Mouse (Mus musculus): ENCODE measurements around the gene Dpp6. TPM values are rescaled to one million over a fixed set of nuclear protein-coding genes. Genes with fewer than 3 reads are reported as not detected.

The Dpp6 gene
- polyA plus RNA-seq, 1 experiment from 2014 or later, result 0.06 TPM

DNA sequence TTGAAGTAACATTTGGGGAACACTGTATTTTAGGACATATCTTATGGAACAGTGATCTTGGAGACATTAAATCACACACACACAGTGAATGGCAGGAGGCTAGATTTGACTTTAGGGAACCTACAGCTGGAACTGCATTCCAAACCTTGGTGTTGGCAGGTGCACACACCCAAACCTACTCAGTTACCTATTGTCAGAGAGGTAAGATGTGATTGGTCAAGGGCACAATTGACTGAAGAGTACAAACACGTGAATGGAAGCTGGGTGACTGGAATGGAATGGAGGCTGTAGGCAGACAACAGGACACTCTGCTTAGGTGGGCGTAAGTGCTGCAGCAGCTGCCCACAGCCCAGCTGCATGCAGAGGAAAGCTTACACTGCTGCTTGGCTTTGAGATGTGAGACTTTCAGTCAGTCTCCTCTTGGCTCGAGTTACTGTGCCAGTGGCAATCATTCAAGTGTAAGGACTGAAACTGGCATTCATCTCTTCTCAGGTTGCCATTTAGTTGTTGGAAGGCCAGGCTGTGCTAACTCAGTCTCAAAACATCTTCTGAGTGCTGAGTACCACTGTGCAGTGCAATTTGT is 507.4 kb downstream of the Dpp6 start:
- Histone ChIP-seq H3K27me3 (ENCODE audit: insufficient read depth, low read length) (no peaks in the 10 kb centered on the region), H3K9me3 (ENCODE audit: low read length) (no peaks in the 10 kb centered on the region), H3K4me3 (ENCODE audit: low read depth, low read length) (no peak overlapping the region), H3K4me1 (ENCODE audit: insufficient read depth) (no peaks in the 10 kb centered on the region), H3K27ac (ENCODE audit: low read depth) (no peak overlapping the region), H3K9ac (replicated peaks) (no peak overlapping the region), H3K4me2 (ENCODE audit: low read depth, low read length) (no peak overlapping the region), H3K36me3 (replicated peaks; ENCODE audit: insufficient read depth, low read length) (no peaks in the 10 kb centered on the region)
- no peak for TF ChIP-seq CTCF (IDR thresholded peaks at IDR 0.05; ENCODE audit: low read depth)
- TF ChIP-seq EP300 (IDR thresholded peaks at IDR 0.05; ENCODE audit: low read depth), result no peak
- ATAC-seq, result no peak
- 34% methylated on average over 3 of the region's 3 CpGs for WGBS (ENCODE audit: insufficient replicate concordance)
- DNase-seq, result no peak

DNA sequence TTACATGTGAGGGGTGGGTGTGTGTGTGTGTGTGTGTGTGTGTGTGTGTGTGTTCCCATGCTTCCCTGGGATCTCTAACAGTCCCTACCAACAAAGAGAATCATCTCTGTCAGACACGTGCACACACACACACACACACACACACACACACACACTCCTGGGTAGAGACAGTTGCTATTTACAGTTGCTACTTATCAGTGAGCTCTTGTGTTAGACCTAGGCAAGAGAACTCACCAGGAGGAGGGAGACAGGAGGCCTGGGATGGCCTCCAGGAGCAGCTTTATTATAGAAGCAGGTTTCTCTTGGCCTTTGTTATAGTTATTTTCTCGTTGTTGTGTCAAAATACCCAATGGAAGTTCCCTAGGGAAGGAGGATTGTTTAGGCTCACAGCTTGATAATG is 519.7 kb downstream of the Dpp6 start:
- Histone ChIP-seq H3K9me3 (ENCODE audit: low read length) (no peaks in the 10 kb centered on the region), H3K4me1 (ENCODE audit: insufficient read depth) (no peaks in the 10 kb centered on the region), H3K4me2 (ENCODE audit: low read depth, low read length) (no peak overlapping the region), H3K4me3 (ENCODE audit: low read depth, low read length) (no peak overlapping the region), H3K36me3 (replicated peaks; ENCODE audit: insufficient read depth, low read length) (no peaks in the 10 kb centered on the region), H3K27ac (ENCODE audit: low read depth) (no peak overlapping the region), H3K27me3 (ENCODE audit: insufficient read depth, low read length) (no peaks in the 10 kb centered on the region), H3K9ac (replicated peaks) (no peak overlapping the region)
- no peak for ATAC-seq
- DNase-seq, result no peak
- 69% methylated on average over 2 of the region's 2 CpGs for WGBS (ENCODE audit: insufficient replicate concordance)
- TF ChIP-seq EP300 (IDR thresholded peaks at IDR 0.05; ENCODE audit: low read depth) (no peak), CTCF (IDR thresholded peaks at IDR 0.05; ENCODE audit: low read depth) (no peak)

DNA sequence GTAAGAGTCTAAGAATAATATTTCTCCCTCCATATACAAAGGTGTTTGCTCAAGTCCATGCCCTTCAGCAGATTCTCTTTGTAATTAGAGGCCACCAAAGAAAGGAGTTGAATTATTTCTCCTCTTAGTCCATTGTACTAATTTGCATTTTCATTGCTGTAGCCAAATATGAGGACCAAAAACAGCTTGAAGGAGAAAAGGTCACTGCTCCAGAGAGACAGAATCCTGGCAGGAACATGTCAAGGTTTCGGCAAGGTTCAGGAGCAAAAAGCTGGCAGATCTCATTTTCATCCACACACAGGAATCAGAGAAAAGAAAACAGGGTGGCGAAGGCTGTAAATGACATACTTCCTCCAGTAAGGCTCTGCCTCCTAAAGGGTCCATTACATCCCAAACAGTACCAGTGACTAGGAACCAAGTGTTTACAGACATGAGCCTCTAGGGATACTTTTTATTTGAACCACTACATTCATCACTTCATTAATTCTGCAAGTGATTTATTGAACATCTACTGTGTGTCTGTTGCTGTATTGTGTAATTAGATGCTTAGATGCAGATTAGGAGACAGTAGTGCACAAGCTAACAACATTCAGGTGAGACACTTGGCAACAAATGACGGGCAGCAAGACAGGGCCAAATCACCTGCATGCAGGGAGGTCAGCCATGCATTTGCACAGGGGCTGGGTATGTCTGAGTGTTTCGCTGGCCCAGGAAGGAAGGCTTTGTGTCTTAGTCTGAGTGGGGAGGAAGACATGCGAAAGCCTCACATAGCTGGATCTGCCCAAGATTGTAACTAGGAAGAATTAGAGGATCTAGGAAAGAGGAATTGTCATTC is 522.4 kb downstream of the Dpp6 start:
- TF ChIP-seq EP300 (IDR thresholded peaks at IDR 0.05; ENCODE audit: low read depth) (no peak), CTCF (IDR thresholded peaks at IDR 0.05; ENCODE audit: low read depth) (no peak)
- Histone ChIP-seq H3K4me1 (ENCODE audit: insufficient read depth) (no peaks in the 10 kb centered on the region), H3K27ac (ENCODE audit: low read depth) (no peak overlapping the region), H3K27me3 (ENCODE audit: insufficient read depth, low read length) (no peaks in the 10 kb centered on the region), H3K9me3 (ENCODE audit: low read length) (no peaks in the 10 kb centered on the region), H3K4me2 (ENCODE audit: low read depth, low read length) (no peak overlapping the region), H3K36me3 (replicated peaks; ENCODE audit: insufficient read depth, low read length) (no peaks in the 10 kb centered on the region), H3K4me3 (ENCODE audit: low read depth, low read length) (no peak overlapping the region), H3K9ac (replicated peaks) (no peak overlapping the region)
- 73% methylated on average over 5 of the region's 5 CpGs for WGBS (ENCODE audit: insufficient replicate concordance)
- ATAC-seq (no peak), DNase-seq (no peak)

DNA sequence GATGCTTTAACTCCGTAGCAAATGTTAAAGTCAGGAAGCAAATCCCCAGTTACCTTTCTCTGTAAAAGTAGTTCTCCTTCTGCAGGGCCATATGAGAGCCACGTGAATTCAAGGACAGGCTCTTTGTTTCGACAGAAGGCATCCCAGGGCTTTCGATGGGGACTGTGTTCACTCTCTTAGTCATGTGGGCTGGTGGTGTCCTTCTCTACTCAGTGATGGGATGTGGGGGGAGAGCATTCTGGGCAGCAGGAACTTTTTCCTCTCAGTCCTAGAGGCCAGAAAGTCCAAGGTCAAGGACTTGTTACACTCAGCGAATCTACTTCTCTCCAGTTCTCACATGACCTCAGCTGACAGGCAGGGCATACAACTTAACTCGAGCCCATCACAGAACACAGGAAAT is 525.3 kb downstream of the Dpp6 start:
- ATAC-seq (no peak), DNase-seq (no peak)
- Histone ChIP-seq H3K36me3 (replicated peaks; ENCODE audit: insufficient read depth, low read length) (no peaks in the 10 kb centered on the region), H3K4me2 (ENCODE audit: low read depth, low read length) (no peak overlapping the region), H3K27me3 (ENCODE audit: insufficient read depth, low read length) (no peaks in the 10 kb centered on the region), H3K4me1 (ENCODE audit: insufficient read depth) (no peaks in the 10 kb centered on the region), H3K9ac (replicated peaks) (no peak overlapping the region), H3K27ac (ENCODE audit: low read depth) (no peak overlapping the region), H3K9me3 (ENCODE audit: low read length) (no peaks in the 10 kb centered on the region), H3K4me3 (ENCODE audit: low read depth, low read length) (no peak overlapping the region)
- 54% methylated on average over 6 of the region's 6 CpGs for WGBS (ENCODE audit: insufficient replicate concordance)
- no peak for TF ChIP-seq CTCF (IDR thresholded peaks at IDR 0.05; ENCODE audit: low read depth)
- TF ChIP-seq EP300 (IDR thresholded peaks at IDR 0.05; ENCODE audit: low read depth), result no peak

DNA sequence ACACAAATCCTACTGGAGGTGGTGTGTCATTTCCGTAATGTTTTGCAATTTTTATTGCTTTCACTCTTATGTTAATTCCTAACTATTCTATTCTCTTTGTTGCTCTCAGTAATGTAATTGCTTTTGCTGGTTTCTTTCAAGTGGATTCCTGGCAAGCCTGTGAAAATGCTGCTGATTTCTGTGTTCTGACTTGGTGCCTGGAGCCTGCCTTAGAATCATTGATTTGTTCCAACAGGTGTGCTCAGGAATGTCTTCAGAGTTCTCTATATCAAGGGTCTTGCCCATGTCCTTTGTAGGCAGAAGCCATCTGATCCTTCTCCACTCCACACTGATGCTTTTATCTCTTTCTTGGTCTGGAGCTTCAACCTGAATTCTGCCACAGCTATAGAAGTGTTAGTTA is 526.6 kb downstream of the Dpp6 start:
- Histone ChIP-seq H3K36me3 (replicated peaks; ENCODE audit: insufficient read depth, low read length) (no peaks in the 10 kb centered on the region), H3K4me3 (ENCODE audit: low read depth, low read length) (no peak overlapping the region), H3K4me2 (ENCODE audit: low read depth, low read length) (no peak overlapping the region), H3K27ac (ENCODE audit: low read depth) (no peak overlapping the region), H3K9ac (replicated peaks) (no peak overlapping the region), H3K4me1 (ENCODE audit: insufficient read depth) (no peaks in the 10 kb centered on the region), H3K27me3 (ENCODE audit: insufficient read depth, low read length) (no peaks in the 10 kb centered on the region), H3K9me3 (ENCODE audit: low read length) (no peaks in the 10 kb centered on the region)
- ATAC-seq, result no peak
- 63% methylated on average over 1 of the region's 1 CpGs for WGBS (ENCODE audit: insufficient replicate concordance)
- no peak for TF ChIP-seq EP300 (IDR thresholded peaks at IDR 0.05; ENCODE audit: low read depth)
- no peak for TF ChIP-seq CTCF (IDR thresholded peaks at IDR 0.05; ENCODE audit: low read depth)
- no peak for DNase-seq

DNA sequence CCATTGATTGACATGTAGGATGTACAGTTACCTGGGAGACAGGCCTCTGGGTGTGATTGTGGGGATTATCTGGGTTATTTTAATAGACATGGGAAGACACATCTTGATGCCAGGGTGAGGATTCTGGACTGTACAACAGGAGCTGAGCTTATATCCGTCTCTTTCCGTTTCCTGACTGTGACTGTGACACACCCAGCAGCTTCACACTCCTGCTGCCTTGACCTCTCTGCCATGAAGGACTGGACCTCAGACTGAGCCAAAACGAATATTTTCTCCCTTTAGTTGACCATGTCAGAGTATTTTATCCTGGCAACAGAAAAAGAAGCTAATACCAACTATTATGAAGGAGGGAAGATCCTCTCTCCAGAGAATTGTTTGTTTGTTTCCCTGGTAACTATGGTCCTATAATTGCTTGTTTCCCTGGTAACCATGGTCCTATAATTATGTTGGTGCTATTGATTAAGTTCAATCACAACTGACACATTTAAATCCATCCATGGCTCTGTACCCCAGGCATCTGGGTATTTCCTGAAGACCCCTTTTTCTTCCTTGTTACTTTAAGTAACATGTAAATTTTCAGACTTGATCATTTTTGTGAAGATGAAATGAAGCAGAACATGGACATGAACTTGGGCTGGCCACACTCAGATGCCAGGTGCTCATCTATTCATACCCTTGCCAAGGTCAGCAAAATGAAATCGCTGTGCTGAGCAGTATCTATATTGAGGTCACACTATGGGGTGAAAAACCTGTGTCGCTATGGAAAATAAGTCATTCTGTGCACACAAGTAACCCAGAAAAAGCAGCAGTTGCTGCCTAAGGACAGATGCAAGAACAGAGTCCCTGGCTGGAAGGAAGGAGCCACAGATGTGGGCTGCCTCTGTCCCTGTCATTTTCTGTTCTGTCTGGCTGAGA is 531.4 kb downstream of the Dpp6 start:
- Histone ChIP-seq H3K9me3 (ENCODE audit: low read length) (no peaks in the 10 kb centered on the region), H3K4me1 (ENCODE audit: insufficient read depth) (no peaks in the 10 kb centered on the region), H3K27me3 (ENCODE audit: insufficient read depth, low read length) (no peaks in the 10 kb centered on the region), H3K36me3 (replicated peaks; ENCODE audit: insufficient read depth, low read length) (no peaks in the 10 kb centered on the region), H3K27ac (ENCODE audit: low read depth) (no peak overlapping the region), H3K4me2 (ENCODE audit: low read depth, low read length) (no peak overlapping the region), H3K9ac (replicated peaks) (no peak overlapping the region), H3K4me3 (ENCODE audit: low read depth, low read length) (no peak overlapping the region)
- ATAC-seq (no peak), DNase-seq (no peak)
- TF ChIP-seq CTCF (IDR thresholded peaks at IDR 0.05; ENCODE audit: low read depth) (no peak), EP300 (IDR thresholded peaks at IDR 0.05; ENCODE audit: low read depth) (no peak)
- 58% methylated on average over 5 of the region's 5 CpGs for WGBS (ENCODE audit: insufficient replicate concordance)

All from liver, postnatal 0 days (tissue).